Mouse (Mus musculus): Measurements from ENCODE around the gene Klhl2. TPM values are rescaled to one million over a fixed set of nuclear protein-coding genes. Genes with fewer than 3 reads are reported as not detected.

Klhl2 gene
- polyA plus RNA-seq, 1 experiment: 6.7 TPM

GRCm38 (mm10) chr8:64834071-64834877 is 15.5 kb downstream of the Klhl2 start:
- no peak for TF ChIP-seq MAX (IDR thresholded peaks at IDR 0.05; ENCODE audit: low read depth)
- TF ChIP-seq E2F4 (IDR thresholded peaks at IDR 0.05; ENCODE audit: insufficient read depth): no peak
- no peak for TF ChIP-seq CEBPB (IDR thresholded peaks at IDR 0.05; ENCODE audit: insufficient read depth, poor library complexity, severe bottlenecking)
- no peak for TF ChIP-seq MYOD1 (IDR thresholded peaks at IDR 0.05; ENCODE audit: control insufficient read depth in 1 of 3, insufficient read length in 2 of 3, low read depth in 2 of 3)
- no peak for TF ChIP-seq POLR2A (IDR thresholded peaks at IDR 0.05; ENCODE audit: insufficient read length, low read depth)
- TF ChIP-seq MYOG (IDR thresholded peaks at IDR 0.05; ENCODE audit: control insufficient read depth in 1 of 3, insufficient read depth in 1 of 3, insufficient read length in 2 of 3, low read depth in 2 of 3): no peak
- no peak for TF ChIP-seq REST (IDR thresholded peaks at IDR 0.05; ENCODE audit: insufficient read depth, insufficient read length)
- Histone ChIP-seq H3K27me3 (ENCODE audit: control insufficient read depth, insufficient read depth, insufficient read length) (no peaks in the 10 kb centered on the region), H3K79me2 (ENCODE audit: control insufficient read depth, insufficient read depth) (peaks cover 7% of the 10 kb centered on the region), H3K36me3 (ENCODE audit: control insufficient read depth, insufficient read depth) (no peaks in the 10 kb centered on the region), H3K4me2 (ENCODE audit: low read depth) (no peak overlapping the region), H3ac (ENCODE audit: control insufficient read depth, insufficient read length) (no peak overlapping the region), H3K4me3 (no peak overlapping the region)

GRCm38 (mm10) chr8:64832581-64833135 is 17.2 kb downstream of the Klhl2 start:
- no peak overlapping the region for H3ac ChIP-seq (ENCODE audit: control insufficient read depth, insufficient read length)
- TF ChIP-seq TCF3 (IDR thresholded peaks at IDR 0.05; ENCODE audit: insufficient read length, low read depth) (no peak), MAX (IDR thresholded peaks at IDR 0.05; ENCODE audit: low read depth) (no peak), USF1 (IDR thresholded peaks at IDR 0.05; ENCODE audit: low read depth) (no peak), E2F4 (IDR thresholded peaks at IDR 0.05; ENCODE audit: insufficient read depth) (no peak), MYOD1 (IDR thresholded peaks at IDR 0.05; ENCODE audit: control insufficient read depth in 1 of 3, insufficient read length in 2 of 3, low read depth in 2 of 3) (no peak), SRF (IDR thresholded peaks at IDR 0.05; ENCODE audit: control insufficient read depth, insufficient read length, low read depth) (no peak), MYOG (IDR thresholded peaks at IDR 0.05; ENCODE audit: control insufficient read depth in 1 of 3, insufficient read depth in 1 of 3, insufficient read length in 2 of 3, low read depth in 2 of 3) (no peak), CEBPB (IDR thresholded peaks at IDR 0.05; ENCODE audit: insufficient read depth, poor library complexity, severe bottlenecking) (no peak), POLR2AphosphoS2 (IDR thresholded peaks at IDR 0.05; ENCODE audit: insufficient read length, low read depth) (no peak), REST (IDR thresholded peaks at IDR 0.05; ENCODE audit: insufficient read depth, insufficient read length) (no peak), TCF12 (IDR thresholded peaks at IDR 0.05; ENCODE audit: insufficient read depth, poor library complexity, severe bottlenecking) (no peak), POLR2A (IDR thresholded peaks at IDR 0.05; ENCODE audit: insufficient read length, low read depth) (no peak)
- H3K4me3 ChIP-seq: no peak overlapping the region
- peaks cover under 1% of the 10 kb centered on the region for H3K79me2 ChIP-seq (ENCODE audit: control insufficient read depth, insufficient read depth)
- no peaks in the 10 kb centered on the region for H3K36me3 ChIP-seq (ENCODE audit: control insufficient read depth, insufficient read depth)
- no peak overlapping the region for H3K4me2 ChIP-seq (ENCODE audit: low read depth)
- H3K27me3 ChIP-seq (ENCODE audit: control insufficient read depth, insufficient read depth, insufficient read length): no peaks in the 10 kb centered on the region

GRCm38 (mm10) chr8:64831656-64832055 is 18.2 kb downstream of the Klhl2 start:
- H3K36me3 ChIP-seq (ENCODE audit: control insufficient read depth, insufficient read depth): no peaks in the 10 kb centered on the region
- no peak overlapping the region for H3ac ChIP-seq (ENCODE audit: control insufficient read depth, insufficient read length)
- no peak overlapping the region for H3K4me2 ChIP-seq (ENCODE audit: low read depth)
- H3K79me2 ChIP-seq (ENCODE audit: control insufficient read depth, insufficient read depth): no peaks in the 10 kb centered on the region
- TF ChIP-seq SRF (IDR thresholded peaks at IDR 0.05; ENCODE audit: control insufficient read depth, insufficient read length, low read depth) (no peak), CEBPB (IDR thresholded peaks at IDR 0.05; ENCODE audit: insufficient read depth, poor library complexity, severe bottlenecking) (no peak), POLR2AphosphoS2 (IDR thresholded peaks at IDR 0.05; ENCODE audit: insufficient read length, low read depth) (no peak), POLR2A (IDR thresholded peaks at IDR 0.05; ENCODE audit: insufficient read length, low read depth) (no peak), MYOG (IDR thresholded peaks at IDR 0.05; ENCODE audit: control insufficient read depth in 1 of 3, insufficient read depth in 1 of 3, insufficient read length in 2 of 3, low read depth in 2 of 3) (no peak), MYOD1 (IDR thresholded peaks at IDR 0.05; ENCODE audit: control insufficient read depth in 1 of 3, insufficient read length in 2 of 3, low read depth in 2 of 3) (no peak), E2F4 (IDR thresholded peaks at IDR 0.05; ENCODE audit: insufficient read depth) (no peak), USF1 (IDR thresholded peaks at IDR 0.05; ENCODE audit: low read depth) (no peak), REST (IDR thresholded peaks at IDR 0.05; ENCODE audit: insufficient read depth, insufficient read length) (no peak), TCF3 (IDR thresholded peaks at IDR 0.05; ENCODE audit: insufficient read length, low read depth) (no peak), TCF12 (IDR thresholded peaks at IDR 0.05; ENCODE audit: insufficient read depth, poor library complexity, severe bottlenecking) (no peak), MAX (IDR thresholded peaks at IDR 0.05; ENCODE audit: low read depth) (no peak)
- no peaks in the 10 kb centered on the region for H3K27me3 ChIP-seq (ENCODE audit: control insufficient read depth, insufficient read depth, insufficient read length)
- no peak overlapping the region for H3K4me3 ChIP-seq

- TF ChIP-seq MYOD1 (IDR thresholded peaks at IDR 0.05; ENCODE audit: control insufficient read depth in 1 of 3, insufficient read length in 2 of 3, low read depth in 2 of 3): no peak
- TF ChIP-seq TCF12 (IDR thresholded peaks at IDR 0.05; ENCODE audit: insufficient read depth, poor library complexity, severe bottlenecking): no peak
- TF ChIP-seq POLR2A (IDR thresholded peaks at IDR 0.05; ENCODE audit: insufficient read length, low read depth): no peak
- no peak for TF ChIP-seq MAX (IDR thresholded peaks at IDR 0.05; ENCODE audit: low read depth)
- TF ChIP-seq CEBPB (IDR thresholded peaks at IDR 0.05; ENCODE audit: insufficient read depth, poor library complexity, severe bottlenecking): no peak
- Histone ChIP-seq H3K4me3 (no peak overlapping the region), H3K27me3 (ENCODE audit: control insufficient read depth, insufficient read depth, insufficient read length) (no peaks in the 10 kb centered on the region), H3K79me2 (ENCODE audit: control insufficient read depth, insufficient read depth) (no peaks in the 10 kb centered on the region), H3K36me3 (ENCODE audit: control insufficient read depth, insufficient read depth) (no peaks in the 10 kb centered on the region), H3ac (ENCODE audit: control insufficient read depth, insufficient read length) (no peak overlapping the region), H3K4me2 (ENCODE audit: low read depth) (no peak overlapping the region)
These were observed 19.9 kb downstream of the Klhl2 start for GRCm38 (mm10) chr8:64829921-64830320.
